Mouse (Mus musculus): ENCODE measurements around the gene Ltbp1. TPM values are rescaled to one million over a fixed set of nuclear protein-coding genes. Genes with fewer than 3 reads are reported as not detected.

Gene Ltbp1
- polyA plus RNA-seq, 1 experiment, result 27.7 TPM

- Histone ChIP-seq H3K4me1 (ENCODE audit: control insufficient read depth, insufficient read depth, low read length) (peaks cover 7% of the 10 kb centered on the region), H3K4me3 (replicated peaks; ENCODE audit: extremely low read depth, low read depth, low read length) (no peak overlapping the region)
- 74% methylated on average over 3 of the region's 3 CpGs for WGBS
- DNase-seq, result no peak
- TF ChIP-seq CTCF (IDR thresholded peaks at IDR 0.05; ENCODE audit: insufficient read depth, low read length) (no peak), POLR2A (IDR thresholded peaks at IDR 0.05; ENCODE audit: borderline replicate concordance, extremely low read depth, low read depth, low read length) (no peak)
These were observed 10.1 kb upstream of the Ltbp1 start for GRCm38 (mm10) chr17:74995266-74995665.

GRCm38 (mm10) chr17:75000066-75000465 is 5.3 kb upstream of the Ltbp1 start:
- Histone ChIP-seq H3K4me1 (ENCODE audit: control insufficient read depth, insufficient read depth, low read length) (no peaks in the 10 kb centered on the region), H3K4me3 (replicated peaks; ENCODE audit: extremely low read depth, low read depth, low read length) (no peak overlapping the region)
- 86% methylated on average over 2 of the region's 2 CpGs for whole genome bisulfite sequencing
- TF ChIP-seq POLR2A (IDR thresholded peaks at IDR 0.05; ENCODE audit: borderline replicate concordance, extremely low read depth, low read depth, low read length) (no peak), CTCF (IDR thresholded peaks at IDR 0.05; ENCODE audit: insufficient read depth, low read length) (no peak)
- no peak for DNase-seq

GRCm38 (mm10) chr17:75004820-75005219 is 548 bp upstream of the Ltbp1 start:
- no peak for TF ChIP-seq POLR2A (IDR thresholded peaks at IDR 0.05; ENCODE audit: borderline replicate concordance, extremely low read depth, low read depth, low read length)
- TF ChIP-seq CTCF (IDR thresholded peaks at IDR 0.05; ENCODE audit: insufficient read depth, low read length), result peak; percentile 61
- WGBS, result under 1% methylated on average over 11 of the region's 11 CpGs
- Histone ChIP-seq H3K4me1 (ENCODE audit: control insufficient read depth, insufficient read depth, low read length) (no peaks in the 10 kb centered on the region), H3K4me3 (replicated peaks; ENCODE audit: extremely low read depth, low read depth, low read length) (peak overlapping the region; percentile 73)
- DNase-seq, result peak; percentile 65

- Histone ChIP-seq H3K4me1 (ENCODE audit: control insufficient read depth, insufficient read depth, low read length) (no peaks in the 10 kb centered on the region), H3K4me3 (replicated peaks; ENCODE audit: extremely low read depth, low read depth, low read length) (peak overlapping the region; percentile 73)
- DNase-seq, result peak; percentile 52
- 1% methylated on average over 94 of the region's 94 CpGs for WGBS
- TF ChIP-seq CTCF (IDR thresholded peaks at IDR 0.05; ENCODE audit: insufficient read depth, low read length), result no peak
- TF ChIP-seq POLR2A (IDR thresholded peaks at IDR 0.05; ENCODE audit: borderline replicate concordance, extremely low read depth, low read depth, low read length), result no peak
These were observed 615 bp downstream of the Ltbp1 start for GRCm38 (mm10) chr17:75005685-75006680.

GRCm38 (mm10) chr17:75010955-75011354 is 5.6 kb downstream of the Ltbp1 start:
- no peak for TF ChIP-seq POLR2A (IDR thresholded peaks at IDR 0.05; ENCODE audit: borderline replicate concordance, extremely low read depth, low read depth, low read length)
- no peak for TF ChIP-seq CTCF (IDR thresholded peaks at IDR 0.05; ENCODE audit: insufficient read depth, low read length)
- 0 out of 2 replicates have a peak, but pooled peaks cover 2% of the 10 kb centered on the region for H3K4me1 ChIP-seq (ENCODE audit: control insufficient read depth, insufficient read depth, low read length)
- no peak overlapping the region for H3K4me3 ChIP-seq (replicated peaks; ENCODE audit: extremely low read depth, low read depth, low read length)
- 84% methylated on average over 6 of the region's 6 CpGs for WGBS
- no peak for DNase-seq

- WGBS, result 80% methylated on average over 4 of the region's 4 CpGs
- no peak for DNase-seq
- 0 out of 2 replicates have a peak, but pooled peaks cover 2% of the 10 kb centered on the region for H3K4me1 ChIP-seq (ENCODE audit: control insufficient read depth, insufficient read depth, low read length)
- H3K4me3 ChIP-seq (replicated peaks; ENCODE audit: extremely low read depth, low read depth, low read length), result no peak overlapping the region
- no peak for TF ChIP-seq POLR2A (IDR thresholded peaks at IDR 0.05; ENCODE audit: borderline replicate concordance, extremely low read depth, low read depth, low read length)
- no peak for TF ChIP-seq CTCF (IDR thresholded peaks at IDR 0.05; ENCODE audit: insufficient read depth, low read length)
These were observed 7.8 kb downstream of the Ltbp1 start for GRCm38 (mm10) chr17:75013211-75013610.

GRCm38 (mm10) chr17:75013868-75014267 is 8.5 kb downstream of the Ltbp1 start:
- no peak for TF ChIP-seq POLR2A (IDR thresholded peaks at IDR 0.05; ENCODE audit: borderline replicate concordance, extremely low read depth, low read depth, low read length)
- TF ChIP-seq CTCF (IDR thresholded peaks at IDR 0.05; ENCODE audit: insufficient read depth, low read length), result no peak
- Histone ChIP-seq H3K4me1 (ENCODE audit: control insufficient read depth, insufficient read depth, low read length) (0 out of 2 replicates have a peak, but pooled peaks cover 2% of the 10 kb centered on the region), H3K4me3 (replicated peaks; ENCODE audit: extremely low read depth, low read depth, low read length) (no peak overlapping the region)
- WGBS, result 56% methylated on average over 10 of the region's 10 CpGs
- no peak for DNase-seq

GRCm38 (mm10) chr17:75014601-75015356 is 9.4 kb downstream of the Ltbp1 start:
- TF ChIP-seq POLR2A (IDR thresholded peaks at IDR 0.05; ENCODE audit: borderline replicate concordance, extremely low read depth, low read depth, low read length) (no peak), CTCF (IDR thresholded peaks at IDR 0.05; ENCODE audit: insufficient read depth, low read length) (no peak)
- H3K4me1 ChIP-seq (ENCODE audit: control insufficient read depth, insufficient read depth, low read length), result 0 out of 2 replicates have a peak, but pooled peaks cover 2% of the 10 kb centered on the region
- H3K4me3 ChIP-seq (replicated peaks; ENCODE audit: extremely low read depth, low read depth, low read length), result no peak overlapping the region
- no peak for DNase-seq
- WGBS, result 61% methylated on average over 24 of the region's 24 CpGs

GRCm38 (mm10) chr17:75015546-75015945 is 10.2 kb downstream of the Ltbp1 start:
- DNase-seq, result no peak
- H3K4me1 ChIP-seq (ENCODE audit: control insufficient read depth, insufficient read depth, low read length), result 0 out of 2 replicates have a peak, but pooled peaks cover 2% of the 10 kb centered on the region
- WGBS, result 67% methylated on average over 6 of the region's 6 CpGs
- H3K4me3 ChIP-seq (replicated peaks; ENCODE audit: extremely low read depth, low read depth, low read length), result no peak overlapping the region
- no peak for TF ChIP-seq CTCF (IDR thresholded peaks at IDR 0.05; ENCODE audit: insufficient read depth, low read length)
